Mouse (Mus musculus) myocyte (in vitro differentiated cells): ENCODE data around the gene Rmnd1. TPM values are rescaled to one million over a fixed set of nuclear protein-coding genes. Genes with fewer than 3 reads are reported as not detected.

Experiments used
- H3K27me3 ChIP-seq: one replicate; pipeline ENCODE4 v1.6.1; 2011; ENCODE audit not compliant: control insufficient read depth, insufficient read depth, insufficient read length
- H3K36me3 ChIP-seq: one replicate; pipeline ENCODE4 v1.6.1; 2011; ENCODE audit not compliant: control insufficient read depth, insufficient read depth
- H3K4me2 ChIP-seq: one replicate; pipeline ENCODE4 v1.6.1; 2011; ENCODE audit warnings: low read depth, control low read depth
- H3K4me3 ChIP-seq: one replicate; pipeline ENCODE4 v1.5.1; 2011; ENCODE audit warnings: mild to moderate bottlenecking, control low read depth, moderate library complexity
- H3K79me2 ChIP-seq: one replicate; pipeline ENCODE4 v1.6.1; 2011; ENCODE audit not compliant: control insufficient read depth, insufficient read depth
- H3ac ChIP-seq: one replicate; pipeline ENCODE4 v1.6.1; 2011; ENCODE audit not compliant: control insufficient read depth, insufficient read length
- CEBPB ChIP-seq: IDR thresholded peaks from 2 replicates; pipeline ENCODE4 v1.6.1; 2011; ENCODE audit warnings: mild to moderate bottlenecking, moderate library complexity; ENCODE audit not compliant: poor library complexity, insufficient read depth, severe bottlenecking
- E2F4 ChIP-seq: IDR thresholded peaks from one replicate; pipeline ENCODE4 v1.6.1; 2011; ENCODE audit warnings: mild to moderate bottlenecking, control low read depth, moderate library complexity; ENCODE audit not compliant: insufficient read depth
- MAX ChIP-seq: IDR thresholded peaks from one replicate; pipeline ENCODE4 v1.6.1; 2011; ENCODE audit warnings: low read depth, mild to moderate bottlenecking, control low read depth
- MYOD1 ChIP-seq, 3 experiments: IDR thresholded peaks; one replicate each; pipeline ENCODE4 v1.6.1; 2011; ENCODE audit warnings: control low read depth in 2 of 3, low read depth in 2 of 3, mild to moderate bottlenecking in 2 of 3, moderate library complexity in 1 of 3; ENCODE audit not compliant: insufficient read length in 2 of 3, control insufficient read depth in 1 of 3
- MYOG ChIP-seq, 3 experiments: IDR thresholded peaks; one replicate each; pipeline ENCODE4 v1.6.1; 2011; ENCODE audit warnings: control low read depth in 2 of 3, low read depth in 2 of 3, mild to moderate bottlenecking in 2 of 3; ENCODE audit not compliant: insufficient read length in 2 of 3, control insufficient read depth in 1 of 3, insufficient read depth in 1 of 3
- POLR2A ChIP-seq: IDR thresholded peaks from one replicate; pipeline ENCODE4 v1.6.1; 2011; ENCODE audit warnings: low read depth, mild to moderate bottlenecking, control low read depth, moderate library complexity; ENCODE audit not compliant: insufficient read length
- POLR2AphosphoS2 ChIP-seq: IDR thresholded peaks from one replicate; pipeline ENCODE4 v1.6.1; 2011; ENCODE audit warnings: low read depth, control low read depth; ENCODE audit not compliant: insufficient read length
- REST ChIP-seq: IDR thresholded peaks from one replicate; pipeline ENCODE4 v1.6.1; 2011; ENCODE audit warnings: mild to moderate bottlenecking, control low read depth, moderate library complexity; ENCODE audit not compliant: insufficient read depth, insufficient read length
- SRF ChIP-seq: IDR thresholded peaks from one replicate; pipeline ENCODE4 v1.6.1; 2011; ENCODE audit warnings: low read depth; ENCODE audit not compliant: control insufficient read depth, insufficient read length
- TCF12 ChIP-seq: IDR thresholded peaks from one replicate; pipeline ENCODE4 v1.6.1; 2011; ENCODE audit warnings: mild to moderate bottlenecking, control low read depth; ENCODE audit not compliant: poor library complexity, insufficient read depth, severe bottlenecking
- TCF3 ChIP-seq: IDR thresholded peaks from one replicate; pipeline ENCODE4 v1.6.1; 2011; ENCODE audit warnings: low read depth, control low read depth; ENCODE audit not compliant: insufficient read length
- USF1 ChIP-seq: IDR thresholded peaks from one replicate; pipeline ENCODE4 v1.6.1; 2011; ENCODE audit warnings: low read depth, mild to moderate bottlenecking, control low read depth, moderate library complexity
- polyA plus RNA-seq: library from polyadenylated mRNA; unstranded; fragments of >200 nt; fragmentation: generic; extraction: Trizol; gene quantifications from one replicate; pipeline ENCODE4 v1.2.1, GENCODE M21; 2012; ENCODE audit warnings: missing spikeins

Gene Rmnd1
- polyA plus RNA-seq, 1 experiment: 22.1 TPM

- Histone ChIP-seq H3K4me3 (no peak overlapping the region), H3ac (no peak overlapping the region), H3K4me2 (no peak overlapping the region), H3K79me2 (no peaks in the 10 kb centered on the region), H3K36me3 (no peaks in the 10 kb centered on the region), H3K27me3 (no peaks in the 10 kb centered on the region)
- TF ChIP-seq MYOG (IDR thresholded peaks at IDR 0.05; ENCODE audit: control insufficient read depth in 1 of 3, insufficient read depth in 1 of 3, insufficient read length in 2 of 3, low read depth in 2 of 3) (no peak), POLR2A (no peak), POLR2AphosphoS2 (no peak), CEBPB (no peak), MAX (no peak), TCF3 (no peak), SRF (no peak)
Measured at GRCm38 (mm10) chr10:4364618-4365017, 67.6 kb downstream of the Rmnd1 start.

- no peak for TF ChIP-seq MAX
- no peak for TF ChIP-seq REST
- TF ChIP-seq USF1: no peak
- TF ChIP-seq TCF12: no peak
- no peak for TF ChIP-seq POLR2AphosphoS2
- TF ChIP-seq POLR2A: no peak
- no peak for TF ChIP-seq E2F4
Measured at GRCm38 (mm10) chr10:4357435-4357834, 74.8 kb downstream of the Rmnd1 start.

DNA sequence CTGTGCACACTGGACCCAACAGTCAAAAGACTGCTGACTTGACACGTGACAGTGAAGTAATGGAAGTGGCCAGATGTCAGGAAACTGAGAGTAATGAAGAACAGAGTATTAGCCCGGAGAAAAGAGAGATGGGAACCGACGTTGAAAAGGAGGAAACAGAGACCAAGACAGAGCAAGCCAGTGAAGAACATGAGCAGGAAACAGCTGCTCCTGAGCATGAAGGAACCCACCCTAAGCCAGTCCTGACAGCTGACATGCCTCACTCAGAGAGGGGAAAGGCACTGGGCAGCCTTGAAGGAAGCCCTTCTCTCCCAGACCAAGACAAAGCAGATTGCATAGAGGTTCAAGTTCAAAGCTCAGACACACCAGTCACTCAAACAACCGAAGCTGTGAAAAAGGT lies 75.5 kb downstream of the Rmnd1 start:
- H3K79me2 ChIP-seq: no peaks in the 10 kb centered on the region
- no peaks in the 10 kb centered on the region for H3K27me3 ChIP-seq
- no peaks in the 10 kb centered on the region for H3K36me3 ChIP-seq
- H3K4me3 ChIP-seq: no peak overlapping the region
- no peak overlapping the region for H3K4me2 ChIP-seq
- H3ac ChIP-seq: no peak overlapping the region
- TF ChIP-seq CEBPB: no peak
- TF ChIP-seq MYOD1 (IDR thresholded peaks at IDR 0.05; ENCODE audit: control insufficient read depth in 1 of 3, insufficient read length in 2 of 3, low read depth in 2 of 3): peak in 2 of 3 experiments; percentile 11 to 36

More at GRCm38 (mm10) chr10:4357435-4357834, 74.8 kb downstream of the Rmnd1 start:
- Histone ChIP-seq H3K4me3 (no peak overlapping the region), H3K4me2 (no peak overlapping the region), H3ac (no peak overlapping the region), H3K79me2 (no peaks in the 10 kb centered on the region), H3K36me3 (no peaks in the 10 kb centered on the region), H3K27me3 (no peaks in the 10 kb centered on the region)

DNA sequence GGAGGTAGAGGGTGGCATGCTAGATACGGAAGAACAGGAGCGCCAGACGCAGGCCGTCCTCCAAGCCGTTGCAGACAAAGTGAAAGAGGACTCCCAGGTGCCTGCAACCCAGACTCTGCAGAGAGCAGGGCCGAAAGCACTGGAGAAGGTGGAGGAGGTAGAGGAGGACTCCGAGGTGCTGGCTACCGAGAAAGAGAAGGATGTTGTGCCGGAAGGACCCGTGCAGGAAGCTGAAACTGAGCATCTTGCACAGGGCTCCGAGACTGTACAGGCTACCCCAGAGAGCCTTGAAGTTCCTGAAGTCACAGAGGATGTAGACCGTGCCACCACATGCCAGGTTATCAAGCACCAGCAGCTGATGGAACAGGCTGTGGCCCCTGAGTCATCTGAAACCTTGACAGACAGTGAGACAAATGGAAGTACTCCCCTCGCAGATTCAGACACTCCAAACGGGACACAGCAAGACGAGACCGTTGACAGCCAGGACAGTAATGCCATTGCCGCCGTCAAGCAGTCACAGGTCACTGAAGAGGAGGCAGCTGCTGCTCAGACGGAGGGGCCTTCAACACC lies 76.2 kb downstream of the Rmnd1 start:
- H3K4me2 ChIP-seq: no peak overlapping the region
- H3K27me3 ChIP-seq: no peaks in the 10 kb centered on the region
- no peak overlapping the region for H3K4me3 ChIP-seq
- H3K79me2 ChIP-seq: no peaks in the 10 kb centered on the region
- H3ac ChIP-seq: no peak overlapping the region
- TF ChIP-seq MYOD1 (IDR thresholded peaks at IDR 0.05; ENCODE audit: control insufficient read depth in 1 of 3, insufficient read length in 2 of 3, low read depth in 2 of 3): no peak
- no peak for TF ChIP-seq MYOG (IDR thresholded peaks at IDR 0.05; ENCODE audit: control insufficient read depth in 1 of 3, insufficient read depth in 1 of 3, insufficient read length in 2 of 3, low read depth in 2 of 3)
- no peak for TF ChIP-seq MAX
- no peak for TF ChIP-seq CEBPB
- TF ChIP-seq USF1: no peak
- no peak for TF ChIP-seq E2F4
- no peak for TF ChIP-seq POLR2A
- TF ChIP-seq POLR2AphosphoS2: no peak
- TF ChIP-seq TCF12: no peak
- no peak for TF ChIP-seq TCF3
- no peaks in the 10 kb centered on the region for H3K36me3 ChIP-seq

GRCm38 (mm10) chr10:4354371-4355260 lies 77.6 kb downstream of the Rmnd1 start:
- no peak overlapping the region for H3K4me3 ChIP-seq
- H3K79me2 ChIP-seq: no peaks in the 10 kb centered on the region
- no peaks in the 10 kb centered on the region for H3K36me3 ChIP-seq
- no peak overlapping the region for H3K4me2 ChIP-seq
- H3K27me3 ChIP-seq: no peaks in the 10 kb centered on the region
- TF ChIP-seq SRF: no peak
- no peak for TF ChIP-seq TCF3
- TF ChIP-seq REST: no peak
- no peak for TF ChIP-seq POLR2AphosphoS2
- TF ChIP-seq USF1: no peak
- no peak for TF ChIP-seq CEBPB
- no peak for TF ChIP-seq MYOG (IDR thresholded peaks at IDR 0.05; ENCODE audit: control insufficient read depth in 1 of 3, insufficient read depth in 1 of 3, insufficient read length in 2 of 3, low read depth in 2 of 3)
- no peak for TF ChIP-seq MYOD1 (IDR thresholded peaks at IDR 0.05; ENCODE audit: control insufficient read depth in 1 of 3, insufficient read length in 2 of 3, low read depth in 2 of 3)
- no peak for TF ChIP-seq POLR2A
- no peak for TF ChIP-seq MAX
- TF ChIP-seq E2F4: no peak
- TF ChIP-seq TCF12: no peak
- no peak overlapping the region for H3ac ChIP-seq

Other genes starting within 250 kb of the Rmnd1 start
- 0.55 TPM for gene Akap12, start 166.0 kb downstream of the Rmnd1 start, polyA plus RNA-seq
- 3.8 TPM for gene Zbtb2, start 44.3 kb downstream of the Rmnd1 start, polyA plus RNA-seq
- 16.0 TPM for gene Armt1, start 79 bp upstream of the Rmnd1 start, polyA plus RNA-seq
- 0.05 TPM for gene Ccdc170, start 50.1 kb upstream of the Rmnd1 start, polyA plus RNA-seq
- gene Esr1, start 179.2 kb upstream of the Rmnd1 start, polyA plus RNA-seq: 3.6 TPM